Mouse (Mus musculus): ENCODE data around the gene Cnbd2. TPM values are rescaled to one million over a fixed set of nuclear protein-coding genes. Genes with fewer than 3 reads are reported as not detected.

Gene Cnbd2
- polyA plus RNA-seq, 1 experiment: not detected

GRCm38 (mm10) chr2:156289552-156290160, 22.4 kb upstream of the Cnbd2 start:
- Histone ChIP-seq H3K4me1 (ENCODE audit: control insufficient read depth) (no peaks in the 10 kb centered on the region), H3K9me3 (ENCODE audit: control insufficient read depth, low read length) (no peaks in the 10 kb centered on the region), H3K4me3 (replicated peaks) (no peak overlapping the region), H3K27me3 (ENCODE audit: control insufficient read depth) (no peaks in the 10 kb centered on the region), H3K36me3 (ENCODE audit: control insufficient read depth) (peaks cover 70% of the 10 kb centered on the region)
- TF ChIP-seq GATA1 (IDR thresholded peaks at IDR 0.05; ENCODE audit: low read length) (no peak), TAL1 (IDR thresholded peaks at IDR 0.05; ENCODE audit: low read length) (no peak)

GRCm38 (mm10) chr2:156291998-156292397, 20.1 kb upstream of the Cnbd2 start:
- Histone ChIP-seq H3K4me1 (ENCODE audit: control insufficient read depth) (no peaks in the 10 kb centered on the region), H3K36me3 (ENCODE audit: control insufficient read depth) (peaks cover 79% of the 10 kb centered on the region), H3K9me3 (ENCODE audit: control insufficient read depth, low read length) (no peaks in the 10 kb centered on the region), H3K4me3 (replicated peaks) (no peak overlapping the region), H3K27me3 (ENCODE audit: control insufficient read depth) (no peaks in the 10 kb centered on the region)
- no peak for TF ChIP-seq GATA1 (IDR thresholded peaks at IDR 0.05; ENCODE audit: low read length)
- no peak for TF ChIP-seq TAL1 (IDR thresholded peaks at IDR 0.05; ENCODE audit: low read length)

- H3K4me1 ChIP-seq (ENCODE audit: control insufficient read depth): no peaks in the 10 kb centered on the region
- H3K36me3 ChIP-seq (ENCODE audit: control insufficient read depth): peaks cover 80% of the 10 kb centered on the region
These were observed 16.5 kb upstream of the Cnbd2 start for GRCm38 (mm10) chr2:156295601-156296063.

GRCm38 (mm10) chr2:156296190-156296589, 15.9 kb upstream of the Cnbd2 start:
- TF ChIP-seq TAL1 (IDR thresholded peaks at IDR 0.05; ENCODE audit: low read length) (no peak), GATA1 (IDR thresholded peaks at IDR 0.05; ENCODE audit: low read length) (no peak)
- Histone ChIP-seq H3K9me3 (ENCODE audit: control insufficient read depth, low read length) (no peaks in the 10 kb centered on the region), H3K4me3 (replicated peaks) (no peak overlapping the region), H3K36me3 (ENCODE audit: control insufficient read depth) (peaks cover 79% of the 10 kb centered on the region), H3K27me3 (ENCODE audit: control insufficient read depth) (no peaks in the 10 kb centered on the region), H3K4me1 (ENCODE audit: control insufficient read depth) (no peaks in the 10 kb centered on the region)

More at GRCm38 (mm10) chr2:156295601-156296063, 16.5 kb upstream of the Cnbd2 start:
- no peak for TF ChIP-seq TAL1 (IDR thresholded peaks at IDR 0.05; ENCODE audit: low read length)
- TF ChIP-seq GATA1 (IDR thresholded peaks at IDR 0.05; ENCODE audit: low read length): no peak
- H3K9me3 ChIP-seq (ENCODE audit: control insufficient read depth, low read length): no peaks in the 10 kb centered on the region
- H3K4me3 ChIP-seq (replicated peaks): no peak overlapping the region
- H3K27me3 ChIP-seq (ENCODE audit: control insufficient read depth): no peaks in the 10 kb centered on the region

- no peak for TF ChIP-seq TAL1 (IDR thresholded peaks at IDR 0.05; ENCODE audit: low read length)
- no peak for TF ChIP-seq GATA1 (IDR thresholded peaks at IDR 0.05; ENCODE audit: low read length)
These were observed 14.4 kb upstream of the Cnbd2 start for GRCm38 (mm10) chr2:156297653-156298052.

GRCm38 (mm10) chr2:156298458-156298857, 13.6 kb upstream of the Cnbd2 start:
- H3K36me3 ChIP-seq (ENCODE audit: control insufficient read depth): peaks cover 77% of the 10 kb centered on the region
- no peak overlapping the region for H3K4me3 ChIP-seq (replicated peaks)
- no peaks in the 10 kb centered on the region for H3K27me3 ChIP-seq (ENCODE audit: control insufficient read depth)
- peaks cover 13% of the 10 kb centered on the region for H3K4me1 ChIP-seq (ENCODE audit: control insufficient read depth)
- TF ChIP-seq GATA1 (IDR thresholded peaks at IDR 0.05; ENCODE audit: low read length) (no peak), TAL1 (IDR thresholded peaks at IDR 0.05; ENCODE audit: low read length) (no peak)
- H3K9me3 ChIP-seq (ENCODE audit: control insufficient read depth, low read length): no peaks in the 10 kb centered on the region

More at GRCm38 (mm10) chr2:156297653-156298052, 14.4 kb upstream of the Cnbd2 start:
- Histone ChIP-seq H3K9me3 (ENCODE audit: control insufficient read depth, low read length) (no peaks in the 10 kb centered on the region), H3K4me3 (replicated peaks) (no peak overlapping the region), H3K4me1 (ENCODE audit: control insufficient read depth) (peaks cover 9% of the 10 kb centered on the region), H3K36me3 (ENCODE audit: control insufficient read depth) (peaks cover 79% of the 10 kb centered on the region), H3K27me3 (ENCODE audit: control insufficient read depth) (no peaks in the 10 kb centered on the region)

GRCm38 (mm10) chr2:156302063-156302462, 10.0 kb upstream of the Cnbd2 start:
- peaks cover 13% of the 10 kb centered on the region for H3K4me1 ChIP-seq (ENCODE audit: control insufficient read depth)
- no peaks in the 10 kb centered on the region for H3K9me3 ChIP-seq (ENCODE audit: control insufficient read depth, low read length)
- H3K36me3 ChIP-seq (ENCODE audit: control insufficient read depth): peaks cover 75% of the 10 kb centered on the region
- H3K27me3 ChIP-seq (ENCODE audit: control insufficient read depth): no peaks in the 10 kb centered on the region
- TF ChIP-seq TAL1 (IDR thresholded peaks at IDR 0.05; ENCODE audit: low read length): no peak
- no peak for TF ChIP-seq GATA1 (IDR thresholded peaks at IDR 0.05; ENCODE audit: low read length)
- no peak overlapping the region for H3K4me3 ChIP-seq (replicated peaks)

GRCm38 (mm10) chr2:156304351-156304750, 7.7 kb upstream of the Cnbd2 start:
- Histone ChIP-seq H3K4me3 (replicated peaks) (no peak overlapping the region), H3K27me3 (ENCODE audit: control insufficient read depth) (no peaks in the 10 kb centered on the region), H3K36me3 (ENCODE audit: control insufficient read depth) (peaks cover 65% of the 10 kb centered on the region), H3K4me1 (ENCODE audit: control insufficient read depth) (peaks cover 13% of the 10 kb centered on the region), H3K9me3 (ENCODE audit: control insufficient read depth, low read length) (no peaks in the 10 kb centered on the region)
- TF ChIP-seq GATA1 (IDR thresholded peaks at IDR 0.05; ENCODE audit: low read length) (no peak), TAL1 (IDR thresholded peaks at IDR 0.05; ENCODE audit: low read length) (no peak)

- Histone ChIP-seq H3K4me1 (ENCODE audit: control insufficient read depth) (peaks cover 13% of the 10 kb centered on the region), H3K27me3 (ENCODE audit: control insufficient read depth) (no peaks in the 10 kb centered on the region), H3K4me3 (replicated peaks) (no peak overlapping the region), H3K36me3 (ENCODE audit: control insufficient read depth) (peaks cover 56% of the 10 kb centered on the region), H3K9me3 (ENCODE audit: control insufficient read depth, low read length) (no peaks in the 10 kb centered on the region)
- TF ChIP-seq TAL1 (IDR thresholded peaks at IDR 0.05; ENCODE audit: low read length) (no peak), GATA1 (IDR thresholded peaks at IDR 0.05; ENCODE audit: low read length) (no peak)
These were observed 6.3 kb upstream of the Cnbd2 start for GRCm38 (mm10) chr2:156305818-156306217.

Measured in erythroblast, embryonic 14.5 days (primary cell).